Mouse (Mus musculus) neutrophil, adult 5-6 weeks (primary cell): Measurements from ENCODE around the gene Btk. TPM values are rescaled to one million over a fixed set of nuclear protein-coding genes. Genes with fewer than 3 reads are reported as not detected.

Experiments used
- ATAC-seq: fragments of 151-379, 151-347 bp; 2 replicates; pipeline ENCODE4 v1.8.0; 2017; ENCODE audit warnings: mild to moderate bottlenecking, moderate TSS enrichment; ENCODE audit not compliant: insufficient number of reproducible peaks, poor library complexity, low FRiP score, severe bottlenecking; ENCODE audit errors: extremely low read depth
- total RNA-seq: library from RNA; stranded (forward); fragments of 200-1000 nt; gene quantifications from 2 replicates; pipeline ENCODE4 v1.2.3, GENCODE M21; 2017

Gene Btk
- total RNA-seq, 1 experiment from 2014 or later = 115 TPM

DNA sequence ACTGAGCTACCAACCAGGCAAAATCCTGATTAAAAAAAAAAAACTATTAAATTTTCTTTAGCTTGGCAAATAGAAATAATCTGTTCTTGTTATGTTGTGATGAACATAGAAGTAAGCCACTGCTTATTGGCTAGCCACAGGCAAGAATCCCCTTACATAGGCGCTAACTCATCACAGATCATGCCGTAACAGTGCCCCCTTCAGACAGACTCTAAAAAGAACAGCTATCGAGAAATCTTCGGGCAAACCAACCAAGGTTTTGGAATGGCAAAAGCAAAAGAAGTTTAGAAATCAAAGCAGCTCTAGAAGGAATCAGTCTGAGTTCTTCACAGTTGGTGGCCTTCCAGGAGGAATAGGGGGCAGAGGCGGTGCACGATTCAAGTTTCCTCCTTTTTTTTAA is 75.4 kb downstream of the Btk start:
- ATAC-seq = no peak

DNA sequence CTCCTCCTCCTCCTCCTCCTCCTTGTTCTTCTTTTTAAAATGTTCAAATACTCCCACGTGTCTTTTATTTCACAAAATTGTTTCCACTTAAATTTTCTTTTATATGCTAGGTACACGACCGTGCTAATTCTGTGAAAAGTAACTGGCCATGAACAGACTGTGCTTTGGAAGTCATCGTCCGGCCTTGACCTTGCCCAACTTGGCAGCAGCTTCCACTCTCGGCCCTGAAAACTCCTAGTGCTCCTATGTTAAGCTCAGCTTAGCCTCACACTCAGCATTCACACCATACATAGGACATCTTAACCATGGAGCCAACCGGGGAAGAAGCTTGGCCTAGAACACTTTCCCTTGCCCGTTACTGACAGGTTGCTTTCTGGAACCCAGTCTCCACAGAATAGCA is 82.7 kb downstream of the Btk start:
- no peak for ATAC-seq

Other genes with a start within 250 kb of the Btk start
- gene Drp2, start 179.0 kb downstream of the Btk start, total RNA-seq = not detected in 2 replicates
- gene Taf7l, start 107.1 kb downstream of the Btk start, total RNA-seq = not detected in 2 replicates
- 15.0 and 17.5 TPM in 2 replicates for gene Timm8a1, start 41.7 kb downstream of the Btk start, total RNA-seq
- gene Rpl36a, start 2.1 kb upstream of the Btk start, total RNA-seq = 857 and 908 TPM in 2 replicates
- gene Gla, start 17.6 kb upstream of the Btk start, total RNA-seq = 11.0 and 15.0 TPM in 2 replicates
- gene Hnrnph2, start 17.6 kb upstream of the Btk start, total RNA-seq = 201 and 219 TPM in 2 replicates
- gene Armcx4, start 102.9 kb upstream of the Btk start, total RNA-seq = 0.25 and 0.35 TPM in 2 replicates
- 0.47 and 3.1 TPM in 2 replicates for gene Armcx1, start 134.4 kb upstream of the Btk start, total RNA-seq
- 0.23 TPM in 1 of 2 replicates, not detected in the other for gene Armcx6, start 167.8 kb upstream of the Btk start, total RNA-seq
- 6.1 and 8.8 TPM in 2 replicates for gene Armcx3, start 173.0 kb upstream of the Btk start, total RNA-seq
- gene Armcx2, start 225.7 kb upstream of the Btk start, total RNA-seq = 5.7 and 7.2 TPM in 2 replicates